Mouse (Mus musculus) embryonic facial prominence, embryonic 15.5 days (tissue): ENCODE measurements around the gene St6gal1. TPM values are rescaled to one million over a fixed set of nuclear protein-coding genes. Genes with fewer than 3 reads are reported as not detected.
A peak's percentile ranks its signal among the peaks of the same experiment; 100 is the strongest.

Experiments used
- ATAC-seq: fragments of 200-750 bp; cut with Nextera tagmentation; 2 replicates; pipeline ENCODE4 v1.8.0; 2017; ENCODE audit warnings: low read depth, moderate TSS enrichment; ENCODE audit not compliant: insufficient number of reproducible peaks, low FRiP score, low TSS enrichment
- H3K27ac ChIP-seq: fragments of 300-500 bp; sonication (generic); replicated peaks from 2 replicates; pipeline ENCODE4 v1.5.1; 2015; ENCODE audit warnings: mild to moderate bottlenecking, inconsistent platforms
- H3K27me3 ChIP-seq: fragments of 300-500 bp; sonication (generic); 2 replicates; pipeline ENCODE4 v1.6.1; 2015; ENCODE audit warnings: inconsistent platforms
- H3K36me3 ChIP-seq: fragments of 300-500 bp; sonication (generic); 2 replicates; pipeline ENCODE4 v1.6.1; 2015; ENCODE audit warnings: mild to moderate bottlenecking, inconsistent platforms
- H3K4me1 ChIP-seq: fragments of 300-500 bp; sonication (generic); 2 replicates; pipeline ENCODE4 v1.6.1; 2015; ENCODE audit warnings: inconsistent platforms
- H3K4me2 ChIP-seq: fragments of 300-500 bp; sonication (generic); replicated peaks from 2 replicates; pipeline ENCODE4 v1.6.1; 2015; ENCODE audit warnings: mild to moderate bottlenecking, inconsistent platforms
- H3K4me3 ChIP-seq: fragments of 300-500 bp; sonication (generic); replicated peaks from 2 replicates; pipeline ENCODE4 v1.5.1; 2015; ENCODE audit warnings: mild to moderate bottlenecking, inconsistent platforms
- H3K9ac ChIP-seq: fragments of 300-500 bp; sonication (generic); 2 replicates; pipeline ENCODE4 v1.6.1; 2015; ENCODE audit warnings: inconsistent platforms
- H3K9me3 ChIP-seq: fragments of 300-500 bp; sonication (generic); replicated peaks from 2 replicates; pipeline ENCODE4 v1.6.1; 2016; ENCODE audit warnings: inconsistent platforms
- WGBS: fragments of 180-500 bp; shearing (Covaris S2); methylation state at CpG from one replicate; pipeline ENCODE4 v1.1.7; 2015; 5-methylcytosine and 5-hydroxymethylcytosine counted together
- polyA plus RNA-seq: library from polyadenylated mRNA; unstranded; fragments of >200 nt; fragmentation: Nextera tagmentation; extraction: Ambion mirVana; gene quantifications from 2 replicates; pipeline ENCODE4 v1.2.1, GENCODE M21; 2015

St6gal1 gene
- polyA plus RNA-seq, 1 experiment from 2014 or later, result 16.5 TPM

- Histone ChIP-seq H3K9me3 (no peaks in the 10 kb centered on the region), H3K9ac (no peak overlapping the region), H3K4me1 (peaks cover 37% of the 10 kb centered on the region), H3K4me2 (no peak overlapping the region), H3K4me3 (no peak overlapping the region), H3K27ac (no peak overlapping the region), H3K27me3 (no peaks in the 10 kb centered on the region), H3K36me3 (no peaks in the 10 kb centered on the region)
- WGBS, result 69% methylated on average over 7 of the region's 7 CpGs
- ATAC-seq, result no peak
Measured at GRCm38 (mm10) chr16:23268231-23268630, 43.7 kb downstream of the St6gal1 start.

GRCm38 (mm10) chr16:23269056-23269983 lies 44.8 kb downstream of the St6gal1 start:
- H3K27me3 ChIP-seq, result no peaks in the 10 kb centered on the region
- no peak overlapping the region for H3K4me2 ChIP-seq
- H3K4me1 ChIP-seq, result peaks cover 37% of the 10 kb centered on the region
- H3K9me3 ChIP-seq, result no peaks in the 10 kb centered on the region
- H3K27ac ChIP-seq, result 0 out of 2 replicates have a peak overlapping the region, but pooled peaks have one; percentile 14
- WGBS, result 62% methylated on average over 17 of the region's 17 CpGs
- H3K36me3 ChIP-seq, result no peaks in the 10 kb centered on the region
- no peak overlapping the region for H3K4me3 ChIP-seq
- H3K9ac ChIP-seq, result no peak overlapping the region
- no peak for ATAC-seq

- ATAC-seq, result peak; percentile 46
- no peaks in the 10 kb centered on the region for H3K27me3 ChIP-seq
- no peak overlapping the region for H3K4me2 ChIP-seq
- peak overlapping the region; percentile 39; the same call in 1 of the 2 replicates for H3K27ac ChIP-seq
- H3K4me1 ChIP-seq, result peaks cover 33% of the 10 kb centered on the region
- no peak overlapping the region for H3K4me3 ChIP-seq
- H3K9me3 ChIP-seq, result no peaks in the 10 kb centered on the region
- 20% methylated on average over 10 of the region's 10 CpGs for WGBS
- no peak overlapping the region for H3K9ac ChIP-seq
- no peaks in the 10 kb centered on the region for H3K36me3 ChIP-seq
Measured at GRCm38 (mm10) chr16:23269984-23270912, 45.7 kb downstream of the St6gal1 start.

GRCm38 (mm10) chr16:23270913-23271253 lies 46.3 kb downstream of the St6gal1 start:
- ATAC-seq, result peak; percentile 26; the same call in 1 of the 2 replicates
- WGBS, result 8% methylated on average over 3 of the region's 3 CpGs
- no peak overlapping the region for H3K4me3 ChIP-seq
- H3K9me3 ChIP-seq, result no peaks in the 10 kb centered on the region
- no peak overlapping the region; the same call in 1 of the 2 replicates for H3K27ac ChIP-seq
- H3K4me2 ChIP-seq, result no peak overlapping the region
- H3K27me3 ChIP-seq, result no peaks in the 10 kb centered on the region
- no peaks in the 10 kb centered on the region for H3K36me3 ChIP-seq
- H3K4me1 ChIP-seq, result peaks cover 31% of the 10 kb centered on the region
- H3K9ac ChIP-seq, result no peak overlapping the region

GRCm38 (mm10) chr16:23271746-23272520 lies 47.4 kb downstream of the St6gal1 start:
- Histone ChIP-seq H3K4me1 (peaks cover 31% of the 10 kb centered on the region), H3K27ac (no peak overlapping the region), H3K27me3 (no peaks in the 10 kb centered on the region), H3K9ac (no peak overlapping the region), H3K36me3 (no peaks in the 10 kb centered on the region), H3K4me2 (no peak overlapping the region), H3K9me3 (no peaks in the 10 kb centered on the region), H3K4me3 (no peak overlapping the region)
- 67% methylated on average over 14 of the region's 14 CpGs for WGBS
- ATAC-seq, result no peak

- no peak overlapping the region for H3K9ac ChIP-seq
Measured at GRCm38 (mm10) chr16:23272521-23273230, 48.1 kb downstream of the St6gal1 start.

GRCm38 (mm10) chr16:23274005-23274404 lies 49.5 kb downstream of the St6gal1 start:
- H3K27me3 ChIP-seq, result no peaks in the 10 kb centered on the region
- no peak overlapping the region for H3K4me3 ChIP-seq
- no peak overlapping the region for H3K9ac ChIP-seq
- H3K27ac ChIP-seq, result no peak overlapping the region
- peaks cover 26% of the 10 kb centered on the region for H3K4me1 ChIP-seq
- no peaks in the 10 kb centered on the region for H3K9me3 ChIP-seq
- no peak overlapping the region for H3K4me2 ChIP-seq
- H3K36me3 ChIP-seq, result no peaks in the 10 kb centered on the region
- WGBS, result 77% methylated on average over 6 of the region's 6 CpGs
- ATAC-seq, result no peak

More at GRCm38 (mm10) chr16:23272521-23273230, 48.1 kb downstream of the St6gal1 start:
- Histone ChIP-seq H3K36me3 (no peaks in the 10 kb centered on the region), H3K4me3 (no peak overlapping the region), H3K27me3 (no peaks in the 10 kb centered on the region), H3K4me1 (peaks cover 31% of the 10 kb centered on the region), H3K4me2 (no peak overlapping the region), H3K9me3 (no peaks in the 10 kb centered on the region), H3K27ac (no peak overlapping the region)
- WGBS, result 64% methylated on average over 9 of the region's 9 CpGs
- no peak for ATAC-seq

- no peak overlapping the region for H3K4me3 ChIP-seq
- H3K36me3 ChIP-seq, result no peaks in the 10 kb centered on the region
- no peak overlapping the region for H3K27ac ChIP-seq
- no peak for ATAC-seq
- H3K4me1 ChIP-seq, result peaks cover 20% of the 10 kb centered on the region
- 91% methylated on average over 7 of the region's 7 CpGs for WGBS
- H3K9ac ChIP-seq, result no peak overlapping the region
- H3K9me3 ChIP-seq, result no peaks in the 10 kb centered on the region
- H3K27me3 ChIP-seq, result no peaks in the 10 kb centered on the region
- H3K4me2 ChIP-seq, result no peak overlapping the region
Measured at GRCm38 (mm10) chr16:23274606-23275310, 50.2 kb downstream of the St6gal1 start.

- H3K27me3 ChIP-seq, result no peaks in the 10 kb centered on the region
- no peak for ATAC-seq
Measured at GRCm38 (mm10) chr16:23275661-23276060, 51.1 kb downstream of the St6gal1 start.

More at GRCm38 (mm10) chr16:23275661-23276060, 51.1 kb downstream of the St6gal1 start:
- Histone ChIP-seq H3K4me1 (peaks cover 19% of the 10 kb centered on the region), H3K36me3 (no peaks in the 10 kb centered on the region), H3K9ac (no peak overlapping the region), H3K4me3 (no peak overlapping the region), H3K9me3 (no peaks in the 10 kb centered on the region), H3K4me2 (no peak overlapping the region), H3K27ac (no peak overlapping the region)
- whole genome bisulfite sequencing, result 78% methylated on average over 2 of the region's 2 CpGs
